Mouse (Mus musculus): ENCODE results near the gene Nxph1.

DNA sequence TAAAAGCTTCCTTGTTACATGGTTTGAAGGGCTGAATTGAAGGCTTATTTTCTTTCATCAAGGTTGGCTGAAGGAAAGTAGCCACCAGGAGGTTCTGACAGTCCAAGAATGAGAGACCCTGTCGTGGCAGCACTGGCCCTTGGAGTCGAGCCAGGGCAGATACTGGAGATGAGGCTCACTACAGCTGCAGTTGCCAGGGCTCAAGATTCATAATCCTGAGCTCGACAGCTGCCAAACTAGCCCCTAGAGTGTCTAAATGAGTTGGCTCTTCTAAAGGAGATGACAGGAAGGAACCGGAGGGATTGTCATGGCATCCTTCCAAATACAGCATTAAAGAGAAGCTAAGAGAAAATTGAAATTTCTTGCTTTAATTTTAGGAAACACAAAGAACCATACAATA, 78.9 kb downstream of the Nxph1 start:
- TF ChIP-seq CTCF (IDR thresholded peaks at IDR 0.05) (no peak), EP300 (IDR thresholded peaks at IDR 0.05; ENCODE audit: insufficient read depth, low read depth, low read length) (no peak), POLR2A (IDR thresholded peaks at IDR 0.05; ENCODE audit: insufficient read depth, low read depth, low read length) (no peak)

Measured in heart, adult 2 months (tissue).